Mouse (Mus musculus) CD4-positive, CD25-positive, alpha-beta regulatory T cell, adult 4 months (primary cell): Measurements from ENCODE around the gene Polrmt. TPM values are rescaled to one million over a fixed set of nuclear protein-coding genes. Genes with fewer than 3 reads are reported as not detected.

ENCODE experiments used
- polyA plus RNA-seq, 2 experiments: library from polyadenylated mRNA; unstranded; fragments of 100-300 nt; shearing (Covaris generic); gene quantifications; one replicate each; pipeline ENCODE4 v1.2.1; 2017

Polrmt gene
- polyA plus RNA-seq, 2 experiments from 2014 or later = 18.0 to 23.4 TPM

Other genes starting within 250 kb of the Polrmt start
- gene Plpp2, start 212.8 kb downstream of the Polrmt start, polyA plus RNA-seq = 1 to 10 TPM; 2.8 to 3.8 TPM
- 10 to 100 TPM; 14.4 to 15.1 TPM for gene Mier2, start 191.4 kb downstream of the Polrmt start, polyA plus RNA-seq
- gene Theg, start 159.2 kb downstream of the Polrmt start, polyA plus RNA-seq = not detected
- not detected for gene C2cd4c, start 132.6 kb downstream of the Polrmt start, polyA plus RNA-seq
- not detected for gene Shc2, start 108.7 kb downstream of the Polrmt start, polyA plus RNA-seq
- not detected for gene Odf3l2, start 100.8 kb downstream of the Polrmt start, polyA plus RNA-seq
- gene Madcam1, start 82.0 kb downstream of the Polrmt start, polyA plus RNA-seq = under 1 TPM; 0.23 to 0.73 TPM
- 10 to 100 TPM; 16.6 to 19.5 TPM for gene Tpgs1, start 77.2 kb downstream of the Polrmt start, polyA plus RNA-seq
- gene Cdc34, start 64.4 kb downstream of the Polrmt start, polyA plus RNA-seq = 10 to 100 TPM; 20.8 to 27.3 TPM
- gene Gzmm, start 57.6 kb downstream of the Polrmt start, polyA plus RNA-seq = 1 to 10 TPM in 1 of 2 experiments, under 1 TPM in 1; 0.49 to 1.1 TPM
- gene Bsg, start 42.1 kb downstream of the Polrmt start, polyA plus RNA-seq = 100 to 1,000 TPM; 127 to 129 TPM
- gene Hcn2, start 29.9 kb downstream of the Polrmt start, polyA plus RNA-seq = not detected
- gene Fgf22, start 8.5 kb upstream of the Polrmt start, polyA plus RNA-seq = not detected
- 1 to 10 TPM; 3.4 to 3.5 TPM for gene Rnf126, start 20.4 kb upstream of the Polrmt start, polyA plus RNA-seq
- under 1 TPM in 1 of 2 experiments, not detected in 1; 0.53 TPM for gene Fstl3, start 30.7 kb upstream of the Polrmt start, polyA plus RNA-seq
- gene Prss57, start 44.4 kb upstream of the Polrmt start, polyA plus RNA-seq = not detected
- under 1 TPM in 1 of 2 experiments, not detected in 1; 0.23 TPM for gene Palm, start 47.0 kb upstream of the Polrmt start, polyA plus RNA-seq
- under 1 TPM in 1 of 2 experiments, not detected in 1; 0.27 TPM for gene Misp, start 74.4 kb upstream of the Polrmt start, polyA plus RNA-seq
- gene Ptbp1, start 107.8 kb upstream of the Polrmt start, polyA plus RNA-seq = 100 to 1,000 TPM; 103 to 274 TPM
- gene Prtn3, start 127.9 kb upstream of the Polrmt start, polyA plus RNA-seq = not detected
- 1 to 10 TPM; 2.1 to 4.5 TPM for gene Plppr3, start 128.1 kb upstream of the Polrmt start, polyA plus RNA-seq
- gene Elane, start 139.7 kb upstream of the Polrmt start, polyA plus RNA-seq = not detected
- gene Cfd, start 144.3 kb upstream of the Polrmt start, polyA plus RNA-seq = not detected
- 1 to 10 TPM; 5.0 to 7.7 TPM for gene Med16, start 162.3 kb upstream of the Polrmt start, polyA plus RNA-seq
- gene Gm26602, start 164.3 kb upstream of the Polrmt start, polyA plus RNA-seq = not detected
- under 1 TPM in 1 of 2 experiments, not detected in 1; 0.09 TPM for gene Kiss1r, start 170.4 kb upstream of the Polrmt start, polyA plus RNA-seq
- 100 to 1,000 TPM in 1 of 2 experiments, 10 to 100 TPM in 1; 93.5 to 104 TPM for gene R3hdm4, start 174.6 kb upstream of the Polrmt start, polyA plus RNA-seq
- 1 to 10 TPM; 2.7 to 3.3 TPM for gene Arid3a, start 180.5 kb upstream of the Polrmt start, polyA plus RNA-seq
- gene Wdr18, start 213.6 kb upstream of the Polrmt start, polyA plus RNA-seq = 10 to 100 TPM; 65.1 to 77.5 TPM
- under 1 TPM in 1 of 2 experiments, not detected in 1; 0.58 TPM for gene Grin3b, start 224.1 kb upstream of the Polrmt start, polyA plus RNA-seq
- 1 to 10 TPM; 1.2 to 2.5 TPM for gene Tmem259, start 237.7 kb upstream of the Polrmt start, polyA plus RNA-seq
- 100 to 1,000 TPM; 904 to 969 TPM for gene Cnn2, start 242.0 kb upstream of the Polrmt start, polyA plus RNA-seq
- 10 to 100 TPM; 11.4 to 16.4 TPM for gene Abca7, start 249.9 kb upstream of the Polrmt start, polyA plus RNA-seq